Mouse (Mus musculus) stomach, postnatal 0 days (tissue): Measurements from ENCODE around the gene H2al3. TPM values are rescaled to one million over a fixed set of nuclear protein-coding genes. Genes with fewer than 3 reads are reported as not detected.

Experiments used
- ATAC-seq: fragments of 200-750 bp; cut with Nextera tagmentation; 2 replicates; pipeline ENCODE4 v1.8.0; 2017; ENCODE audit not compliant: low FRiP score, low TSS enrichment
- DNase-seq: peaks from one replicate; pipeline ENCODE4 v3.0.0-alpha.2; 2016; ENCODE audit warnings: low spot score
- H3K27ac ChIP-seq: fragments of 300-500 bp; sonication (generic); replicated peaks from 2 replicates; pipeline ENCODE4 v1.5.1; 2014; ENCODE audit warnings: mild to moderate bottlenecking, control low read depth
- H3K27me3 ChIP-seq: fragments of 300-500 bp; sonication (generic); 2 replicates; pipeline ENCODE4 v1.6.1; 2014; ENCODE audit warnings: low read length; ENCODE audit not compliant: control insufficient read depth, insufficient read depth
- H3K36me3 ChIP-seq: fragments of 300-500 bp; sonication (generic); 2 replicates; pipeline ENCODE4 v1.6.1; 2014; ENCODE audit warnings: low read length, mixed read lengths; ENCODE audit not compliant: control insufficient read depth, insufficient read depth
- H3K4me1 ChIP-seq: fragments of 300-500 bp; sonication (generic); replicated peaks from 2 replicates; pipeline ENCODE4 v1.6.1; 2014; ENCODE audit warnings: antibody characterized with exemption; ENCODE audit not compliant: control insufficient read depth, insufficient read depth
- H3K4me2 ChIP-seq: fragments of 300-500 bp; sonication (generic); replicated peaks from 2 replicates; pipeline ENCODE4 v1.6.1; 2014; ENCODE audit warnings: low read depth, mild to moderate bottlenecking, control low read depth, moderate library complexity
- H3K4me3 ChIP-seq: fragments of 300-500 bp; sonication (generic); 2 replicates; pipeline ENCODE4 v1.5.1; 2014; ENCODE audit warnings: low read depth, low read length, control low read depth
- H3K9ac ChIP-seq: fragments of 300-500 bp; sonication (generic); 2 replicates; pipeline ENCODE4 v1.6.1; 2014; ENCODE audit warnings: mild to moderate bottlenecking, low read length, control low read depth, mixed read lengths
- H3K9me3 ChIP-seq: fragments of 300-500 bp; sonication (generic); 2 replicates; pipeline ENCODE4 v1.6.1; 2016; ENCODE audit warnings: low read length; ENCODE audit not compliant: control insufficient read depth
- CTCF ChIP-seq: IDR thresholded peaks from 2 replicates; pipeline ENCODE4 v1.5.1; 2016; ENCODE audit warnings: antibody characterized with exemption, low read depth, mild to moderate bottlenecking, moderate library complexity
- EP300 ChIP-seq: optimal IDR thresholded peaks from 2 replicates; pipeline ENCODE3; 2016; ENCODE audit warnings: antibody characterized with exemption
- WGBS: fragments of 180-500 bp; shearing (Covaris S2); extraction: QIAGEN DNeasy Blood & Tissue Kit; methylation state at CpG from one replicate; pipeline ENCODE4 v1.1.7; 2014; 5-methylcytosine and 5-hydroxymethylcytosine counted together
- polyA plus RNA-seq: library from polyadenylated mRNA; unstranded; fragments of >200 nt; fragmentation: Nextera tagmentation; extraction: Ambion mirVana; gene quantifications from 2 replicates; pipeline ENCODE4 v1.2.1, GENCODE M21; 2015

The H2al3 gene
- not detected in 2 replicates for polyA plus RNA-seq

GRCm38 (mm10) chrX:9849403-9849802 is at the start of gene H2al3:
H2al3 (plus strand) TSS chrX:9849703.
- no peak within 1 kb of the TSS for H3K9ac ChIP-seq
- 67% methylated on average over 1 of the region's 1 CpGs for WGBS

GRCm38 (mm10) chrX:9810101-9810500 is 39.4 kb upstream of the H2al3 start:
- no peak overlapping the region for H3K9ac ChIP-seq
- no peak for TF ChIP-seq EP300
- TF ChIP-seq CTCF = no peak
- H3K36me3 ChIP-seq = no peaks in the 10 kb centered on the region
- DNase-seq = no peak
- no peaks in the 10 kb centered on the region for H3K9me3 ChIP-seq
- H3K4me2 ChIP-seq = no peak overlapping the region
- 69% methylated on average over 1 of the region's 1 CpGs for WGBS
- no peak for ATAC-seq
- H3K4me1 ChIP-seq = no peaks in the 10 kb centered on the region
- no peak overlapping the region for H3K4me3 ChIP-seq
- H3K27ac ChIP-seq = no peak overlapping the region
- H3K27me3 ChIP-seq = no peaks in the 10 kb centered on the region

More at GRCm38 (mm10) chrX:9849403-9849802, at the start of gene H2al3:
- no peaks in the 10 kb centered on the region for H3K9me3 ChIP-seq
- H3K27me3 ChIP-seq = no peaks in the 10 kb centered on the region
- H3K4me2 ChIP-seq = no peak within 1 kb of the TSS
- TF ChIP-seq CTCF = no peak
- TF ChIP-seq EP300 = no peak
- DNase-seq (no peak), ATAC-seq (no peak)
- H3K4me3 ChIP-seq = no peak within 1 kb of the TSS
- no peak within 1 kb of the TSS for H3K27ac ChIP-seq
- H3K4me1 ChIP-seq = no peaks in the 10 kb centered on the region
- no peaks in the 10 kb centered on the region for H3K36me3 ChIP-seq

- H3K9ac ChIP-seq = no peak overlapping the region
- no peaks in the 10 kb centered on the region for H3K9me3 ChIP-seq
- H3K4me2 ChIP-seq = no peak overlapping the region
- no peaks in the 10 kb centered on the region for H3K4me1 ChIP-seq
- H3K4me3 ChIP-seq = no peak overlapping the region
- ATAC-seq (peak; percentile 57; the same call in 1 of the 2 replicates), DNase-seq (no peak)
- no peaks in the 10 kb centered on the region for H3K27me3 ChIP-seq
- no peaks in the 10 kb centered on the region for H3K36me3 ChIP-seq
- H3K27ac ChIP-seq = no peak overlapping the region
- TF ChIP-seq CTCF = no peak
- no peak for TF ChIP-seq EP300
Observed at GRCm38 (mm10) chrX:9812469-9812868, 37.0 kb upstream of the H2al3 start.

GRCm38 (mm10) chrX:9834779-9835178 is 14.7 kb upstream of the H2al3 start:
- Histone ChIP-seq H3K36me3 (no peaks in the 10 kb centered on the region), H3K27me3 (no peaks in the 10 kb centered on the region), H3K4me1 (no peaks in the 10 kb centered on the region), H3K27ac (no peak overlapping the region), H3K9ac (no peak overlapping the region), H3K4me2 (no peak overlapping the region), H3K9me3 (no peaks in the 10 kb centered on the region), H3K4me3 (no peak overlapping the region)
- TF ChIP-seq CTCF (peak; percentile 19; the same call in 1 of the 2 replicates), EP300 (no peak)
- no peak for DNase-seq
- WGBS = 64% methylated on average over 2 of the region's 2 CpGs
- no peak for ATAC-seq

- Histone ChIP-seq H3K9me3 (no peaks in the 10 kb centered on the region), H3K27ac (no peak within 1 kb of the TSS), H3K9ac (no peak within 1 kb of the TSS), H3K36me3 (no peaks in the 10 kb centered on the region), H3K4me2 (no peak within 1 kb of the TSS), H3K4me1 (no peaks in the 10 kb centered on the region), H3K27me3 (no peaks in the 10 kb centered on the region), H3K4me3 (no peak within 1 kb of the TSS)
- WGBS = 81% methylated on average over 3 of the region's 3 CpGs
- TF ChIP-seq CTCF (no peak), EP300 (no peak)
- ATAC-seq (no peak), DNase-seq (no peak)
Observed at GRCm38 (mm10) chrX:9846628-9847027, 2.9 kb upstream of the H2al3 start, which contains the start of gene Hypm. Hypm (plus strand) TSS chrX:9846928.

- Histone ChIP-seq H3K9ac (no peak overlapping the region), H3K27ac (no peak overlapping the region), H3K36me3 (no peaks in the 10 kb centered on the region), H3K27me3 (no peaks in the 10 kb centered on the region), H3K4me1 (no peaks in the 10 kb centered on the region), H3K9me3 (no peaks in the 10 kb centered on the region), H3K4me2 (no peak overlapping the region), H3K4me3 (no peak overlapping the region)
- TF ChIP-seq CTCF (no peak), EP300 (no peak)
- no peak for DNase-seq
- peak; percentile 66; the same call in 1 of the 2 replicates for ATAC-seq
- WGBS = 61% methylated on average over 2 of the region's 2 CpGs
Observed at GRCm38 (mm10) chrX:9861859-9862258, 12.4 kb downstream of the H2al3 start.
